Mouse (Mus musculus) bone marrow macrophage, adult 2 months (primary cell): ENCODE measurements around the gene Oxct2a.

Source experiments
- CTCF ChIP-seq: IDR thresholded peaks from 2 replicates; pipeline ENCODE4 v1.5.1; 2012; ENCODE audit warnings: low read depth, mild to moderate bottlenecking, low read length, moderate library complexity
- POLR2A ChIP-seq: IDR thresholded peaks from 2 replicates; pipeline ENCODE4 v1.6.1; 2012; ENCODE audit warnings: mild to moderate bottlenecking, low read depth, low read length, borderline replicate concordance

GRCm38 (mm10) chr4:123289038-123289437, 34.4 kb downstream of the Oxct2a start:
- no peak for TF ChIP-seq CTCF
- TF ChIP-seq POLR2A = no peak
